Mouse (Mus musculus) neural tube, embryonic 11.5 days (tissue): ENCODE results near the gene Zbtb7a. TPM values are rescaled to one million over a fixed set of nuclear protein-coding genes. Genes with fewer than 3 reads are reported as not detected.

Experiments
- ATAC-seq: fragments of 200-750 bp; cut with Nextera tagmentation; 2 replicates; pipeline ENCODE4 v1.8.0; 2017; ENCODE audit warnings: moderate number of reproducible peaks, mild to moderate bottlenecking, moderate TSS enrichment, moderate library complexity; ENCODE audit not compliant: insufficient read depth, low FRiP score, low TSS enrichment
- DNase-seq: peaks from one replicate; pipeline ENCODE4 v3.0.0-alpha.2; 2015; ENCODE audit warnings: low spot score
- H3K27ac ChIP-seq: fragments of 300-500 bp; sonication (generic); 2 replicates; pipeline ENCODE4 v1.5.1; 2014; ENCODE audit warnings: low read depth, mild to moderate bottlenecking, low read length
- H3K27me3 ChIP-seq: fragments of 300-500 bp; sonication (generic); 2 replicates; pipeline ENCODE4 v1.6.1; 2014; ENCODE audit warnings: mild to moderate bottlenecking, low read length, mixed read lengths; ENCODE audit not compliant: control insufficient read depth, insufficient read depth
- H3K36me3 ChIP-seq: fragments of 300-500 bp; sonication (generic); 2 replicates; pipeline ENCODE4 v1.6.1; 2014; ENCODE audit warnings: mild to moderate bottlenecking, low read length, moderate library complexity, mixed read lengths; ENCODE audit not compliant: control insufficient read depth, insufficient read depth
- H3K4me1 ChIP-seq: fragments of 300-500 bp; sonication (generic); 2 replicates; pipeline ENCODE4 v1.6.1; 2014; ENCODE audit warnings: low read length, mixed read lengths; ENCODE audit not compliant: control insufficient read depth, insufficient read depth
- H3K4me2 ChIP-seq: fragments of 300-500 bp; sonication (generic); 2 replicates; pipeline ENCODE4 v1.6.1; 2014; ENCODE audit warnings: low read depth, mild to moderate bottlenecking, moderate library complexity
- H3K4me3 ChIP-seq: fragments of 300-500 bp; sonication (generic); 2 replicates; pipeline ENCODE4 v1.5.1; 2014; ENCODE audit warnings: low read depth, low read length
- H3K9ac ChIP-seq: fragments of 300-500 bp; sonication (generic); 2 replicates; pipeline ENCODE4 v1.6.1; 2014; ENCODE audit warnings: mild to moderate bottlenecking, low read length
- H3K9me3 ChIP-seq: fragments of 300-500 bp; sonication (generic); 2 replicates; pipeline ENCODE4 v1.6.1; 2016; ENCODE audit warnings: low read length; ENCODE audit not compliant: control insufficient read depth
- WGBS: fragments of 180-500 bp; shearing (Covaris S2); extraction: QIAGEN DNeasy Blood & Tissue Kit; methylation state at CpG from one replicate; pipeline ENCODE4 v1.1.7; 2014; 5-methylcytosine and 5-hydroxymethylcytosine counted together
- polyA plus RNA-seq: library from polyadenylated mRNA; unstranded; fragments of >200 nt; fragmentation: Nextera tagmentation; extraction: Ambion mirVana; gene quantifications from 2 replicates; pipeline ENCODE4 v1.2.1, GENCODE M21; 2014

Zbtb7a gene
- polyA plus RNA-seq, 1 experiment from 2014 or later, result 8.8 TPM

- Histone ChIP-seq H3K4me1 (no peaks in the 10 kb centered on the region), H3K27ac (no peak overlapping the region), H3K4me3 (no peak overlapping the region), H3K36me3 (peaks cover 41% of the 10 kb centered on the region), H3K4me2 (no peak overlapping the region), H3K27me3 (no peaks in the 10 kb centered on the region), H3K9me3 (no peaks in the 10 kb centered on the region), H3K9ac (no peak overlapping the region)
- no peak for ATAC-seq
- 99% methylated on average over 6 of the region's 6 CpGs for WGBS
- DNase-seq, result no peak
These were observed 22.1 kb upstream of the Zbtb7a start for GRCm38 (mm10) chr10:81112946-81113345.

GRCm38 (mm10) chr10:81119625-81120024 lies 15.4 kb upstream of the Zbtb7a start:
- 98% methylated on average over 10 of the region's 10 CpGs for WGBS
- DNase-seq (no peak), ATAC-seq (no peak)
- Histone ChIP-seq H3K4me3 (no peak overlapping the region), H3K27me3 (no peaks in the 10 kb centered on the region), H3K4me2 (no peak overlapping the region), H3K9me3 (no peaks in the 10 kb centered on the region), H3K36me3 (peaks cover 50% of the 10 kb centered on the region), H3K4me1 (no peaks in the 10 kb centered on the region), H3K9ac (no peak overlapping the region), H3K27ac (no peak overlapping the region)

- H3K9ac ChIP-seq, result no peak overlapping the region
- no peak for ATAC-seq
- H3K4me2 ChIP-seq, result no peak overlapping the region
- H3K4me1 ChIP-seq, result no peaks in the 10 kb centered on the region
- H3K27ac ChIP-seq, result no peak overlapping the region
- H3K9me3 ChIP-seq, result no peaks in the 10 kb centered on the region
- H3K27me3 ChIP-seq, result no peaks in the 10 kb centered on the region
- H3K4me3 ChIP-seq, result no peak overlapping the region
- no peak for DNase-seq
- 84% methylated on average over 7 of the region's 7 CpGs for WGBS
- peaks cover 41% of the 10 kb centered on the region for H3K36me3 ChIP-seq
These were observed 14.4 kb upstream of the Zbtb7a start for GRCm38 (mm10) chr10:81120650-81121049.

- Histone ChIP-seq H3K4me3 (no peak overlapping the region), H3K9ac (no peak overlapping the region), H3K4me2 (no peak overlapping the region), H3K27ac (no peak overlapping the region), H3K27me3 (no peaks in the 10 kb centered on the region), H3K4me1 (no peaks in the 10 kb centered on the region), H3K9me3 (no peaks in the 10 kb centered on the region), H3K36me3 (peaks cover 33% of the 10 kb centered on the region)
- 89% methylated on average over 2 of the region's 2 CpGs for WGBS
- ATAC-seq, result no peak
- DNase-seq, result no peak
These were observed 12.1 kb upstream of the Zbtb7a start for GRCm38 (mm10) chr10:81122889-81123288.

GRCm38 (mm10) chr10:81123500-81123899 lies 11.5 kb upstream of the Zbtb7a start:
- Histone ChIP-seq H3K9me3 (no peaks in the 10 kb centered on the region), H3K27me3 (peaks cover 3% of the 10 kb centered on the region), H3K4me1 (no peaks in the 10 kb centered on the region), H3K9ac (no peak overlapping the region), H3K36me3 (peaks cover 30% of the 10 kb centered on the region), H3K4me3 (no peak overlapping the region), H3K4me2 (no peak overlapping the region), H3K27ac (no peak overlapping the region)
- ATAC-seq (no peak), DNase-seq (no peak)
- 91% methylated on average over 11 of the region's 11 CpGs for WGBS

- ATAC-seq, result no peak
- Histone ChIP-seq H3K4me1 (peaks cover 21% of the 10 kb centered on the region), H3K27ac (no peak overlapping the region), H3K36me3 (no peaks in the 10 kb centered on the region), H3K9me3 (no peaks in the 10 kb centered on the region), H3K9ac (no peak overlapping the region), H3K4me2 (no peak overlapping the region), H3K4me3 (no peak overlapping the region), H3K27me3 (peaks cover 40% of the 10 kb centered on the region)
- DNase-seq, result no peak
- 2% methylated on average over 16 of the region's 16 CpGs for WGBS
These were observed 836 bp upstream of the Zbtb7a start for GRCm38 (mm10) chr10:81134181-81134587.

GRCm38 (mm10) chr10:81135831-81136705 lies 1.0 kb downstream of the Zbtb7a start:
- Histone ChIP-seq H3K36me3 (no peaks in the 10 kb centered on the region), H3K27ac (peak overlapping the region; percentile 93), H3K9ac (peak overlapping the region; percentile 89), H3K4me1 (peaks cover 37% of the 10 kb centered on the region), H3K4me2 (peak overlapping the region; percentile 100), H3K4me3 (peak overlapping the region; percentile 88), H3K27me3 (peaks cover 30% of the 10 kb centered on the region), H3K9me3 (no peaks in the 10 kb centered on the region)
- under 1% methylated on average over 51 of the region's 86 CpGs for WGBS
- no peak; the same call in 1 of the 2 replicates for ATAC-seq
- DNase-seq, result peak; percentile 75

GRCm38 (mm10) chr10:81136706-81137231 lies 1.7 kb downstream of the Zbtb7a start:
- Histone ChIP-seq H3K4me3 (peak overlapping the region; percentile 88), H3K4me2 (peak overlapping the region; percentile 100), H3K27me3 (peaks cover 30% of the 10 kb centered on the region), H3K9ac (peak overlapping the region; percentile 89), H3K36me3 (no peaks in the 10 kb centered on the region), H3K4me1 (peaks cover 37% of the 10 kb centered on the region), H3K27ac (peak overlapping the region; percentile 93), H3K9me3 (no peaks in the 10 kb centered on the region)
- DNase-seq (peak; percentile 85), ATAC-seq (peak; percentile 25)
- under 1% methylated on average over 49 of the region's 50 CpGs for WGBS
